Mouse (Mus musculus) gastrocnemius, postnatal 4 days (tissue): ENCODE measurements around the gene Ccdc24. TPM values are rescaled to one million over a fixed set of nuclear protein-coding genes. Genes with fewer than 3 reads are reported as not detected.

ENCODE experiments used
- DNase-seq, 2 experiments: peaks; one replicate each; pipeline ENCODE4 v3.0.0; 2021 to 2022; ENCODE audit warnings: low spot score in 2 of 2, mixed read lengths in 2 of 2
- total RNA-seq, 2 experiments: library from RNA; stranded (reverse); gene quantifications; 2 replicates each; pipeline ENCODE4 v1.2.3; 2021

Gene Ccdc24
- total RNA-seq, 2 experiments from 2014 or later, result 0.59 to 0.91 TPM

DNA sequence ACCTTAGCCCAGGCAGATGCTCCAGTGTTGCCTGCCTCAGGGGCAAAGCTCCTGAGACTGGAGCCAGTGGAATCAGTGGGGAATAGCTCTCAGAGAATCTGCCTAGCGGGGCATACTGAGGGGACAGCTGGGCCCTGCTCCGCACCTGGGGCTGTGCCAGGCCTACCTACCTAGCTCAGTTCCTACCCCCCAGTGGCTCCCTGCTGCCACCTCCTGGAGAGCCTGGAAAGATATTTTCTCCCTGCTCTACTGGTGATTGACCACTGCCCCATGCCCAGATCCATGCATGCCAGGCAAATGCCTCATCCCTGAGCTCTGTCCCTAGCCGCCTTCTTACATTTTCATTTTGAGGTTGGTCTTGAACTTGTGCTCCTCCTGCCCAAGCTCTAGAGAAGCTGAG is 13.6 kb downstream of the Ccdc24 start:
- peak in 1 of 2 experiments; percentile 58 for DNase-seq

DNA sequence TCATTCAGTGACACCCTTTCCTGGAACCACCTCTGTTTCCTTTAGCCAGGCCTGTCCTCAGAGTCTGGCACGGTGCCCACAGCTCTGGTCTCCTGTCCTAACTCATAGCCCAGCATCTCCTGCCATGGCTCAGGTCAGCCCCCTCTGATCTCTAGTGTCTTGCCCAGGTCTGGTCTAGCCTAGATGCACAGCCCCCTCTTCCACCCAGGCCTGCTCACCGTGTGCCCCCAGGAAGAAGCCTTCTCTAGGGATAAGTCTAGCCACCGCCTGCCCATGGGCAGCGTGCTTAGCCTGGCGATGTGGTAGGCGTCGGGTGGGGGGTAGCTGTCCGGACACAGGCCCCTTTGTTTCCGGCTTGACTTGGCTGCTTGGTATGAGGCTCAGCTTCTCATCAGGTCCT is 17.2 kb downstream of the Ccdc24 start:
- no peak for DNase-seq

DNA sequence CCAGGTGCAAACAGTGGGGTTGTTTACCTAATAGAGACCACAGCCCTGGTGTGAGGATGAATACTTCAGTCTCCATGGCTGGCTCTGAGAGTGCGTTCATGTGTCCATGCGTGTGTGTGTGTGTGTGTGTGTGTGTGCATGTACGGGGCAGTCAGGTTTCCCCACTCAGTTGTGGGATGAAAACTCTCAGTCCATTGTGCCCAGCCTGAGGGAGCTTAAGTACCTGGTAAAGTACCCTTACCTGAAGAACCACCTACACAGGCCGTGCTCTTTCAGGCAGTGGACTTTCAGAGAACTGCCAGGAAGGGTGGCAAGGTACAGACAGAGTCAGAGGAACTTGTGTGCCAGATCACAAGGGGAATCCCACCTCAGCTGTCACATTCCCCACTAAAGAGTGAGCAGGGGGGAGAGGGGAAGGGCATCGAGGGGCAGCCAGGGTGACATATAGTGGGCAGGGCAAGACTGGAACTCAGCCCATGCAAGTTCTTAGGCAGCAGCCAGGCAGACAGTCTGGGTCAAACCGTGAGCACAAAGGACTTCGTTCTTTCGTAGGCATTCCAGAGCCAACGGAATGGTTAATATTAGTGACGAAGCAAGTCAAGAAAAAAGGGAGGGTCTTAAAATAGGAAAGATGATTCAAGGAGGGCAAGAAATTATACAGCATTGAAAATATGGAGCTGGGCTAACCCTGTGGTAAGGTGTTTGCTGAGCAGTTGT is 20.0 kb downstream of the Ccdc24 start:
- DNase-seq, result no peak

DNA sequence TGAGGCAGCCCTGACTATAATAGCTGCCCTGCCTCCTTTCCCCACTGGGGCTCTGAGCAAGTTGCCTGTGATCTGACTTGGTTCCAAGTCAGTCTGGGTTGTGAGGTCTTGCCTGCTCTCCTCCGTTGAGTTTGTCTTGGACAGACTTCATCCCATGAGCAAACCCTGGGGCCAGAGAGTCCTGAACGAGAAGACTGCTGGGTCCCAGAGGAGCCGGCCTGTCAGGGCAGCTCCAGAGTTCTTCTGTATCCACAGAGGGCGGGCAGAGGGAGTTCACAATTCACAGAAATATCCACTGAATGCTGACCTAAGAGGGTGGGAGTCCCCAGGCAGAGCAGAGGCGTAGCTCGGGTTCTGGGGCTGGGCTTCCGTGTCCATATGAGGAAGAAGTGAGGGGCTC is 21.5 kb downstream of the Ccdc24 start:
- DNase-seq, result no peak

DNA sequence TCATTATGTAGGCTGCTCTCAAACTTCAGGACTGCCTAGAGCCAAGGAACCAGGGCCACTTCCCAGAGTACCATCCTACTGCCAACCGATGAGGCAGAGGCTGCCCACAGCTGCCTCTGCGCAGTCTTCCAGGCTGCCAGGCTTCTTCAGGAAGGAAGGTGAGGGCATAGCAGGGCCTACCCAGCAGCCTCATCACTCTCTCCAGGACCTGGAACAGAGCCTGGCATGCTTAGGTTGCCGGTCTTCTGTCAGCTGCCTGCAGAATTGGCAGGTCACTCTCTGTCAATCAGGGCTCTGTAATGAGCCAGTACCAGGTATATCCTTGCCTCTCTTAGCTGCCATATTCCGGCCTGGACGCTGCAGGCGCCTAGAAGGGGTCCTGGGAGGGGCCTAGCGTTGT is 22.2 kb downstream of the Ccdc24 start:
- DNase-seq, result no peak

DNA sequence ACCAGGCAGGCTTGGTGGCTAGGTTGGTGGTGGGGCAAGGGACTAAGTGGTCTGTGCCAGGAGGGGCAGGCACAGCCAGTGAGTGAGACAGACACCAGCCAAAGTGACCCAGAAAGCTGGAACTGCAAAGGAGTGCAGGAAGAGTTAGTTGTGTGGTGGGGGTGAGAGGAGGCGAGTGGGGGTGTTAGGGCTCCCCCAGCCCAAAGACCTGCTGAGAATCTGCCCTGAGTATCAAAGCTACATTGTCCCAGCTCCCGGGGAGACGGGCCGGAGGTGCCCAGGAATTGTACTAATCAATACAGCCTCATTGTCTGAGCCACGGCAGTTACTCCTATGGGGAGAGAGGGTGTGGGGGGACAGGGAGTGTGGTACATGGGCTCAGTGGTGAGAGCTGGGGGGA is 22.9 kb downstream of the Ccdc24 start:
- DNase-seq, result no peak

DNA sequence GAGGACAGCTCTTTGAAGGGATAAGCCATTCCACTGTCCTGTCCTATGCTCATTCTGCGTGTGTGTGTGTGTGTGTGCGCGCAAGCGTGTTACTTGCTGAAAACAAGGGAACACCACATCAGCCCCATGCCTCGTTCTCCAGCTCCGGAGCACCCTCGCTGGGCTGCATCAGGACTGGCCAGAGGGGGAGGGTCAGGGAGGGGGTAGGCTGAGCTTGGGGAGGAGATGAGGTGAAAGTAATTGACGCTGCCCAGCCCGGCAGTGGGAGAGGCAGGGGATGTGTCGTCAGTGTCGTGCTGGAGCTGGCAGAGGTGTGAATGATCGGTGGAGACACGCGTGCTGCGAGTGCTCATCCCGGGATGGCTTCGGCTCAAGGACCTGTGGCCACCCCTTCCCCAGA is 23.3 kb downstream of the Ccdc24 start:
- DNase-seq, result no peak

DNA sequence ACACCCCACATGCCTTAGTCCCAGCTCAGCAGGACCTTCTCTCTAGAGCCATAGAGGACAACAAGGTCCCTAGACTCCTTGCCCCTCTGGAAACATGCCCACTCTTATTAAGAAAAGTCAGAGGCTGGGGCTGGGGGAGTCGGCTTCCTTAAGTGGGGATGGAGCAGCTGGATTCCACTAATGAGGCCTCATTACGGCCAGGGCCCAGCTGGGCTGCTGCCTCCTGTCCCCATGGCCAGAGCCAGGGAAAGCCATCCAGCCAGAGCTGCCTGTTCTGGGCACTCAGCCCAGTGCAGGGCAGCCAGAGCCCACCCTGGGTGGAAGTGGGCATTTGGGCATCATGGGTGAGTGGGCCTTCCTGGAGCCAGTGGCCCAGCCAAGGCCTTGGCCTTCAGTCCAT is 25.3 kb downstream of the Ccdc24 start:
- no peak for DNase-seq

DNA sequence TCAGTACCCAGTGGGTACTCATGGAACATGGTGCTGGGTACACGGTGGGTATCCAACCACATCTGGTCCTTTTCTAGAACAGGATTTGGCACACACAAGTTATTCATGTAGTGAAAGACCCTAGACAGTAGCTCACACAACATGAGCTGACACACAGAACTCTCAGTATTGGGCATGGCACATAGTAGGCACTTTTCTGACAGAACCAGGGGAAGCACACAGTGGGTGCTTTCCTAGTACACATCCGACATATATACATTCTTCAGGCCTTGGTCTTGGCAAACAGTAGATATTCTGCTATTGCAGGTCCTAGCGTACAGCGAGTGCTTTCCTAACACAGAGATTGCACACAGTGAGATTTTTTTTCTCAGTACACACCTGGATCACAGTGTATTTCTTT is 26.1 kb downstream of the Ccdc24 start:
- DNase-seq, result no peak

DNA sequence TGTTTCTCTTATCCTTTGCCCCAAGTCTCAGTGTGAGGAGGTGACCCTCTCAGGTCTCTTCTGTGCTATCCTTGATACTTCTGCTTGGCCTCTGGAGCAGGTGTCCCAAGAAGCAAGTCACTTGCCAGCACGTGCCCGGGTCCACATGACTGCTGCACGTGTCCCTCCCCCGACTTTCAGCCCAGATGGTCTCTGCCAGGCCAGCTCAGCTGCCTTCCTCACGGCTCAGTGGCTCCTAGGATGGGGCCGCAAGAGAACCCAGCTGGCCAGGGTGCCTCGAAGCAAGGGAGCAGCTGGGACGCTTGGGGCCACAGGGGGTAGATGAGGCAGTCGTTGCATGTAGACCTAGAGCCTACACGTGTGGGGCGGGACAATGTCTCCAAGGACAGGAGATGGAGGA is 27.0 kb downstream of the Ccdc24 start:
- DNase-seq, result no peak

DNA sequence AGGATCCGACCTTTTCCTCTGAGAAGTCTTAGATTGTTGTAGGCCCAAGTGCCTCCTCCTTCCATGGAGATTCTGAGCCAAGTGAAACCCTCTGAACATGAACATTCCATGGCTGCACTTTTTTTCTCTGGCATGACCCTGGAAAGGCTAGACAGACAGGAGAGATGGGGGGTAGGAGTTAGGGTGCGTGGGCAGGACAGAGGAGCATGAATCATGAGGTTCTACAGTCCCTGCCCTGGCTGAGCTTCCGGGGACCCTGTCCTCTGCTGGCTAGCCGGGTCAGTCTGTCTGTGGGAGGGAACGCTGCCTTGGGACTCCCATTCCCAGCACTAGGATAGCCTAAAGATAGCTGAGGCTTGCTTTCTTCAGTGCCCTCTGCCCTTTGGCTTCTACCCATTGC is 27.9 kb downstream of the Ccdc24 start:
- no peak for DNase-seq

DNA sequence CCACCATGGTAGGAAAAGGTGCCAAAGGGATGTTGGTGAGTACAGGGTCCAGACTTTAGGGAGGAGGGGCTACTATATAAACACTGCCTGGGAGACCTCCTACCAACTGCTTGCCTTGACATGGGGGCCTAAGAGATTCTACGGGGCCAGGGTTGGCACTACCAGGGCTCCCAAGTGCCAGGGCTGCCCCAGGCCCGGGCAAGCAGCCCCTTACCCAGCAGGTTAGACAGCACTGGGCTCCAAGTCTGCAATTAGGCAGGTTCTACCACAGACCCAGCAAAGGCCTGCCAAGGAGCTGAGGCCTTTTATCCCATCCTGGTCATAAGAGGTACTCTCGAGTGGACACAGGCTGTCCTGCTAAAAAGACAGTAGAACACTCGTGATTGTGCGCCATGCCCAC is 29.3 kb downstream of the Ccdc24 start:
- DNase-seq, result no peak

DNA sequence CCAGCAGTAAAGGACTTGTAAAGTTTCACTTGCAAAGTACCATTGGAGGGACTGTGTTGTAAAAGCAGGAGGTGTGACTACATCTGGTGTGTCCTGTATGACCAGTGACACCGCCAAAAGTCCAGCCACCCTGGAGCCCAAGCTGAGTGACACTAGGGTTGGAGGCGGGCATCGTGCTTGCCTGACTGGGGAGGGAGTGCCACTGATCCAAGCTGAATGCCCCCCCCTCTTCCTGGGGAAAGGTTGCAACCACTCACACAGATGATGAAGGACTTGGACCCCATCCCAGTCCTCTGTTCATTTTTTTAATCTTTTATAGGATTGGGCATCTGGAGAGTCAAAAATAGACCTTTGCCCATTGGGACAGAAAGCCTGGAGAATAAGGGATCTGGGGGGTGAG is 30.8 kb downstream of the Ccdc24 start:
- DNase-seq, result no peak

DNA sequence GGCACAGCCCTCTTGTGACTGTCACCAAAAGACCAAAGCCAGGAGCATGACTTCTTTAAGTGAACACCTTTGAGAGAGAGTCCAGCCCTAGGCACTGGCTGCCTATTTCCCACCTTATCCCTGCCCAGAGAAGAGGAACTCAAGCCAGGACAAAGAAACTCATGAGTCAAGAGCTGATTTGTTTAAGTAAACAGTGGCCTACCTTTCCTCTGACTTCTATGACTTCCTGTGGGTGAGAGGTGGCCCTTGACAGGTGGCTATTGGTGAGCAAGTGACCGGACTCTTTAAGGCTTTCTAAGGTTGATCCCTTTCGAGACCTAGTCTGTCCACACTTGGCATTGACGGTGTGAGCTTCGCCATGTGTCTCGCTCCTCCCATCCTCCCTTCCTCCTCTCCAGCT is 31.5 kb downstream of the Ccdc24 start:
- DNase-seq, result no peak

DNA sequence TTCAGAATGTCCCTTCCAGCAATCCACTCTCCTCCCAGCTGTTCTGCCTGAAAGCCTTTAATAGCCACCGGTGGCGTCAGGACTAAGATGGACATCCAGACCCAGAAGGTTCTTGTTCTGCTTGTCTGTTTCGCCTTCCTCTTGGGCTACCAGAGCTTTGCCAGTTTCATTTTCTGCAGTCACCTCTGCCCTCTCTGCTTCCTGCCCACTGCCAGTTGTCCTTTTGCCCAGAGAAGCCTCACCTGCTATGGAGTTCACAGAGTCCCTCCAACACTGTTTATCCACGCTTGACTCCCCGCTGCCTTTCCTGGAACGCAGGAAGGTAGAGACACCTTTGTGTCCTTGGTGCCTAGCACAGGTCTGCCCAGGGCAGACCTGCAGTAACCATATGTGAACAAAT is 33.0 kb downstream of the Ccdc24 start:
- DNase-seq, result no peak

DNA sequence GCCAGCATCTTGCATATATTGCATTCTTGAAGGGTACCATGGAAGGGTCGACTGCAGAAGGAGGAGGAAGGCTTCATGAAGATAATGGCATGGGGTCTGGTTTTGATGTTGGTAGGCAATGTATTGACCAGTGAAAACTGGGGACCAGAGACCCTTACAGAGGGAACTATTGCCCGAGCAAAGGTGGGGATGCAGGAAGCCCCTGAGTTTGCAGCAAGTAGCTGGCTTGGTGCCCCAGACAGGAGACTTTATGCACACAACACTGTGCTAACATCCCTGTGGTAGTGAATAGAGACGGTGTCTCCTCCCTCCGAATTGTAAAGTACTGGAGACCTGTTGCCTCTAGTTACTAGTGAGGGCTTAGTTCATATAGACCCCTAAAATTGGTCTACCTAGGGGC is 35.1 kb downstream of the Ccdc24 start:
- DNase-seq, result no peak

DNA sequence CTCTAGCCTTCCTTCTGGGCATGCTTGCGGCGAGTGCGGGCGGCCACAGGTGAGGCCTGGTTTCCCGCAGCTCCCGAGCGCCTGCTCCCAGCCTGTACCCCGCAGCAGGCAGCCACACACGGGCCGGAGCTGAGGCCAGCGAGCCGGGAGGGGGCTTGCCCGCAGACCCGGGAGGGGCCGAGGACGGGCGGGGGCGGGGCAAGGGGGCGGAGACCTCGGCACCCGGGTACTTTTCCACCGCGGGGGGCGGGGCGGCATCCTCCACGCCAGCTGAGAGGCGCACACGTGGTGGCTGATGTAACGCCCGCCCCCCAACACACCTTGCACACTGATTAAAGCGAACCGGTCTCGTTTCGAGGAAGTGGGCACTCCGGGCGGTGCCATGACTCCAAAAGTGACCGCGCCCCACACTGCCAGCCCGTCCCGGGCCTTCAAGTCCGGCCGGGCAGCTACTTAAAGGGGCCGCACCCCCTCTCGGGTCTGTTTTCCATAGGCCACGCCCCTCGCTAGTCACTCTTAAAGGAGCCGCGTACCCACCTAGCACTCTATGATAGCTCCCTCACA is 36.1 kb downstream of the Ccdc24 start:
- DNase-seq, result peak; percentile 79 to 84

DNA sequence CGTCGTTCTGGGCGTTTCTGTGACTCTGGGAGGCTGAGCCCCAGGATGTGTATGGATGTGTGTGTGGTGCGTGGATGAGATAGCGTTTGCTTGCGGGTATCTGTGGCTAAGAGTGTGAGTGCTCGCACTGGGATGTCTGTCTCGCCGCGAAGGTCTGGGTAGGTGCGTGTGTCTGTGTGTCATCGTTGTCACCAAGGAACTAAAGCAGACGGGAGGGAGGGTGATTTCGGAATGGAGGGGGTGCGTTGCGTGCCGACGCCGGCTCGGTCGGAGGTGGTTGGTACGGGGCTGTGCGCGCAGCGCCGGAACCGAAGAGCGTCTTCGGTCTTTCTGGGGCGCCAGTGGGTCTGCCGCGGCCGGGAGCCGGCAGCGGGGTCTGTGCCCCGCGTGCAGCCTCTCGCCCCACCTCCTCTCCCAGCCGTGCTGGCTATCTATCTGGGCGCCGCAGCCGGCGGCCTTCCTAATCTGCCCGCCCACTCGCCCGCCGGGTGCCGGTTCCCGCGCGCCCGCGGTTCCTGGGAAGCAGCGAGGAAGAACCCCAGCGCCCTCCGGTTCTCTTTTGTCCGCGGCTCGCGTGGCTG is 36.7 kb downstream of the Ccdc24 start:
- DNase-seq, result peak in 1 of 2 experiments; percentile 42

DNA sequence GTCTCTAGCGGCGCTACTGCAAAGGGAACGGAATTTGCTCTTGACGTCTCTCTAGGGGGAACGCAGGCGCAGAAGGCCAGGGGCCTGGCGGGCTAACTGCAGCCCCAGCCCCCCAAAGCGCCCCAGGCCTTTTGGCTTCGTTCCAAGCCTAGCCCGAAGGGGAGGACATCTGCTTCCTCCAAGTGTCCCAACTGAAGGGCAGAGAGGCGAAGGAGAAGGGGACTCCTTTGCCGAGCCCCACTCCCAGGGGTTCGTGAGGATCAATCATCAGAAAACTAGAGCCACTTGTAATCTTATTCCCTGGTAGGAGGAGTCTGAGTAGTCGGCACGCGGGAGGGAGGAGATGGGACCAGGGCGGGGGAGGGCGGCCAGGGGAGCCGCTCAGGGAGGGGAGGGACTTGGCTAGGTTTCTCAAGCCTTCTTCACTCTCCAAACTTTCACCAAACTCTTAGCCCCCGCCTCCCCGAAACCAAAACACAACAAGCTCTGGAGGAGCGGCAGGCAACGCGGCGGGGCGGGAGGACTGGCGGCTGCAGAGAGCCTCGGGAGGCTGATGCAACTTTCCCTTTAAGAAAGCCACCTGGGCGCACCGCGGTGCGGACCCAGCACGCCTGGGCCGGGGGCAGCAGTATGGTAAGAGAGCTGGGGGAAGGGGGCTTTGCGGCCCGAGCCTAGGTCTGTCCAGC is 37.4 kb downstream of the Ccdc24 start:
- peak in 1 of 2 experiments; percentile 56 for DNase-seq

DNA sequence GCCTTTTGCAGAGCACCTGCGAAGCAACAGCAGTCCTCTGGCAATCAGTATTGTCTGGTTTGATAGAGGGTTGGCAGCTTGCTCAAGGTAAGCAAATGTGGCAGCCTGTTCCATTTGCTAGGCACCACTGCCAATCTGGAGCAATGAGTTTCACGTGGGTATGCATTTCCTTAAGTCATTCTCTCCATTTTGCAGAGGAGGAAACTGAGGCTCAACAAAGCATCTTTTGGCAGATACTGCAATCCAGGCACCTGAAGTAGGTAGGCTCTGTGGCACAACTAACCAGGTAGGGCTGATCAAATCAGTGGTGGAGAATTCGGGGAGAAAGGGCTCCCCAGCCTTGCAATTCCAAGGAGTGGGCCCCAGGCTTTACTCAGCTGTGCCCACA is 37.9 kb downstream of the Ccdc24 start, which contains the start of gene Slc6a9:
Slc6a9 (plus strand) TSS at position 50 of the 388 bp plus-strand sequence.
- DNase-seq, result no peak

DNA sequence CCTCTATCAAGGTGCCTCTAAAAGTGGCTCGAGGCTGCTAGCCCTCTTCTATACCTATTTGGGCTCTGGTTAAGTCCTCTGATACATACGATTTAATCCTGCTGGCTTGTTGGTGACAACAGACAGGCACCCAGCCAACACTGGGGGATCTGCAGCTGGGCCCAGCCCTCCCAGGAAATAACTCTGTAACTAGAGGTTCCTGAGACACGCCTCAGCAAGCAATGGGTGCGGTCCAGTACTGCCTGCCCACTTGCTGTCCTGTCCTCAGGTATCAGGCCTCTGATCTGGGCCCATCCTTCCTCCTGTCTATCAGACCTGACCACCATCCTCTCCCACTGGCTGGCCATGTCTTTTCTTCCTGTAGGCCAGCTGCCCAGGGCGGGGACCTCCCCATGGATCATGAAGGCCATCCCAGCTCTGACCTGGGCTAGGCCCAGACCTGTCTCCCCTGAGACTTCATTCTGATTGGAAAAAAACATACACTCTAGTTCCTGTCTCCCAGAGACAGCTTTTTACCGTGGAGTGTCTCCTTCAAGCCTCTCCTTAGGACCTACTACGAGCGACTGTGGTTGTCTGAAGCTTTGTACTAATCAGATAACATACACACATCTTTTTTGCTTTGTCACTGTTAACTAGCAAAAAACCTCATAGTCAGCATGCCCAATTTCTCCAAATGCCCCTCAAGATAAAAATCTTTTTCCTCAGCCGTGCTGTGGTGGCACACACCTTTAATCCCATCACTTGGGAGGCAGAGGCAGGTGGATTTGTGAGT is 40.3 kb downstream of the Ccdc24 start:
- peak in 1 of 2 experiments; percentile 32 for DNase-seq
